Mouse (Mus musculus): ENCODE measurements around the gene Gm8764.
"Not testable (repeated sequence)": the region's sequence is repeated elsewhere in the genome, so short reads cannot be mapped to it uniquely, and the experiment has no call there.

The Gm8764 gene

GRCm38 (mm10) chr10:104159706-104160105, at the start of gene Gm8764:
Gene Gm8764, plus strand, starts transcription at chr10:104160006.
- DNase-seq (ENCODE audit: low spot score) = not testable (repeated sequence)

- no peak for DNase-seq (ENCODE audit: low spot score)
Measured at GRCm38 (mm10) chr10:104110044-104110443, 49.8 kb upstream of the Gm8764 start.

DNA sequence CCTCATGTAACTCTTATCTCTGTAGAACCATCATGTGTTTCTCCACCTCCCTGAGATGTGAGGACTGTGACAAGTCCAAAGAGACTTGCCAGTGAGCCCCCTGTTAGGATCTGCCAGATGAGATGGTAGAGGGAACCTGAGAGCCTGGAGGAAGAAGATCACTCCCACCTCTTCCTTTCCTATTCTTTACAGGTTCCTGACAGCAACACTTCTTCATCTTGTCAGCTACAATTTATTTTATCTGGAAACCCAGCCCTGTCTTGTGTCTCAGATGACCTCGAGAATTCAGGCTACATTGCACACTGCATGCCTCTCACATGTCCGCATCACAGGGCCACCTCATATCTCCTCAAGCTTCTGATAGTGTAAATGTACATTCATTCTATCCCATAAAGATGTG, 41.5 kb upstream of the Gm8764 start:
- DNase-seq (ENCODE audit: low spot score) = no peak

DNA sequence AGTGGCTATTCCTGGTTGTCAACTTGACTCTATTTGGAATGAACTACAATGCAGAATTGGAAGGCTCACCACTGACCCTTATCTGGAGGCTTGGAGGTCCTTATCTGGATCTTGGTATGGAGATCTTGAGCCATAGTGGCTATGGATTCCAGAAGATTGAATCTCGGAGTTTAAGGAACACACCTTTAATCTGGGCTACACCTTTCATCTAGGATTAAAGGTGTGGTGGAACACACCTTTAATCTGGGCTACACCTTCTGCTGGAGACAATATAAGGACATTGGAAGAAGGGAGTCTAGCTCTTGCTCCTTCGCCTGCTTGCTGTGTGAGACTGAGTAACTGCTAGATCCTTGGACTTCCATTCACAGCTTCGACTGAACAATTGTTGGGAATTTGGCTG, 17.1 kb upstream of the Gm8764 start, which contains the start of gene Gm21293:
Gene Gm21293 (plus strand): TSS at position 301 of the 400 bp plus-strand sequence.
- not testable (repeated sequence) for DNase-seq (ENCODE audit: low spot score)

GRCm38 (mm10) chr10:104151197-104151596, 8.6 kb upstream of the Gm8764 start, which contains the start of gene Gm6763:
Gene Gm6763, plus strand, starts transcription at chr10:104151497.
- DNase-seq (ENCODE audit: low spot score) = not testable (repeated sequence)

- DNase-seq (ENCODE audit: low spot score) = not testable (repeated sequence)
Measured at GRCm38 (mm10) chr10:104168215-104168614, 8.4 kb downstream of the Gm8764 start, which contains the start of gene Gm21304. Gene Gm21304, plus strand, starts transcription at chr10:104168515.

DNA sequence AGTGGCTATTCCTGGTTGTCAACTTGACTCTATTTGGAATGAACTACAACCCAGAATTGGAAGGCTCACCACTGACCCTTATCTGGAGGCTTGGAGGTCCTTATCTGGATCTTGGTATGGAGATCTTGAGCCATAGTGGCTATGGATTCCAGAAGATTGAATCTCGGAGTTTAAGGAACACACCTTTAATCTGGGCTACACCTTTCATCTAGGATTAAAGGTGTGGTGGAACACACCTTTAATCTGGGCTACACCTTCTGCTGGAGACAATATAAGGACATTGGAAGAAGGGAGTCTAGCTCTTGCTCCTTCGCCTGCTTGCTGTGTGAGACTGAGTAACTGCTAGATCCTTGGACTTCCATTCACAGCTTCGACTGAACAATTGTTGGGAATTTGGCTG, 16.9 kb downstream of the Gm8764 start, which contains the start of gene Gm21312:
Gene Gm21312 (plus strand): TSS at position 301 of the 400 bp plus-strand sequence.
- DNase-seq (ENCODE audit: low spot score) = not testable (repeated sequence)

DNA sequence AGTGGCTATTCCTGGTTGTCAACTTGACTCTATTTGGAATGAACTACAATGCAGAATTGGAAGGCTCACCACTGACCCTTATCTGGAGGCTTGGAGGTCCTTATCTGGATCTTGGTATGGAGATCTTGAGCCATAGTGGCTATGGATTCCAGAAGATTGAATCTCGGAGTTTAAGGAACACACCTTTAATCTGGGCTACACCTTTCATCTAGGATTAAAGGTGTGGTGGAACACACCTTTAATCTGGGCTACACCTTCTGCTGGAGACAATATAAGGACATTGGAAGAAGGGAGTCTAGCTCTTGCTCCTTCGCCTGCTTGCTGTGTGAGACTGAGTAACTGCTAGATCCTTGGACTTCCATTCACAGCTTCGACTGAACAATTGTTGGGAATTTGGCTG, 25.4 kb downstream of the Gm8764 start, which contains the start of gene Gm20765:
Gene Gm20765 (plus strand): TSS at position 301 of the 400 bp plus-strand sequence.
- DNase-seq (ENCODE audit: low spot score) = not testable (repeated sequence)

DNA sequence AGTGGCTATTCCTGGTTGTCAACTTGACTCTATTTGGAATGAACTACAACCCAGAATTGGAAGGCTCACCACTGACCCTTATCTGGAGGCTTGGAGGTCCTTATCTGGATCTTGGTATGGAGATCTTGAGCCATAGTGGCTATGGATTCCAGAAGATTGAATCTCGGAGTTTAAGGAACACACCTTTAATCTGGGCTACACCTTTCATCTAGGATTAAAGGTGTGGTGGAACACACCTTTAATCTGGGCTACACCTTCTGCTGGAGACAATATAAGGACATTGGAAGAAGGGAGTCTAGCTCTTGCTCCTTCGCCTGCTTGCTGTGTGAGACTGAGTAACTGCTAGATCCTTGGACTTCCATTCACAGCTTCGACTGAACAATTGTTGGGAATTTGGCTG, 33.9 kb downstream of the Gm8764 start, which contains the start of gene Gm4340:
Gene Gm4340 (plus strand): TSS at position 301 of the 400 bp plus-strand sequence.
- not testable (repeated sequence) for DNase-seq (ENCODE audit: low spot score)

GRCm38 (mm10) chr10:104209655-104210054, 49.8 kb downstream of the Gm8764 start:
- DNase-seq (ENCODE audit: low spot score) = no peak

GRCm38 (mm10) chr10:104210268-104210990, 50.6 kb downstream of the Gm8764 start:
- DNase-seq (ENCODE audit: low spot score) = no peak

Data from left cerebral cortex, adult 11 months (tissue).